Mouse (Mus musculus) layer of hippocampus, adult 2 months (tissue): Measurements from ENCODE around the gene Fosl2. TPM values are rescaled to one million over a fixed set of nuclear protein-coding genes. Genes with fewer than 3 reads are reported as not detected.
A peak's percentile ranks its signal among the peaks of the same experiment; 100 is the strongest.

Source experiments
- DNase-seq, 2 experiments: peaks; one replicate each; pipeline ENCODE4 v3.0.0; 2022; ENCODE audit warnings: low spot score in 2 of 2
- H3K27ac ChIP-seq: fragments of 200-600 bp; 2 replicates; pipeline ENCODE4 v1.8.1; 2022
- H3K4me3 ChIP-seq: fragments of 200-600 bp; 2 replicates; pipeline ENCODE4 v1.8.1; 2022; ENCODE audit warnings: mild to moderate bottlenecking
- CTCF ChIP-seq: fragments of 200-600 bp; conservative IDR thresholded peaks from 2 replicates; pipeline ENCODE4 v1.8.1; 2022; ENCODE audit warnings: antibody characterized with exemption, mild to moderate bottlenecking, moderate library complexity
- total RNA-seq, 2 experiments: library from RNA; stranded (reverse); gene quantifications; 2 replicates each; pipeline ENCODE4 v1.2.3; 2021

Gene Fosl2
- total RNA-seq, 2 experiments from 2014 or later: 52.1 to 52.5 TPM

DNA sequence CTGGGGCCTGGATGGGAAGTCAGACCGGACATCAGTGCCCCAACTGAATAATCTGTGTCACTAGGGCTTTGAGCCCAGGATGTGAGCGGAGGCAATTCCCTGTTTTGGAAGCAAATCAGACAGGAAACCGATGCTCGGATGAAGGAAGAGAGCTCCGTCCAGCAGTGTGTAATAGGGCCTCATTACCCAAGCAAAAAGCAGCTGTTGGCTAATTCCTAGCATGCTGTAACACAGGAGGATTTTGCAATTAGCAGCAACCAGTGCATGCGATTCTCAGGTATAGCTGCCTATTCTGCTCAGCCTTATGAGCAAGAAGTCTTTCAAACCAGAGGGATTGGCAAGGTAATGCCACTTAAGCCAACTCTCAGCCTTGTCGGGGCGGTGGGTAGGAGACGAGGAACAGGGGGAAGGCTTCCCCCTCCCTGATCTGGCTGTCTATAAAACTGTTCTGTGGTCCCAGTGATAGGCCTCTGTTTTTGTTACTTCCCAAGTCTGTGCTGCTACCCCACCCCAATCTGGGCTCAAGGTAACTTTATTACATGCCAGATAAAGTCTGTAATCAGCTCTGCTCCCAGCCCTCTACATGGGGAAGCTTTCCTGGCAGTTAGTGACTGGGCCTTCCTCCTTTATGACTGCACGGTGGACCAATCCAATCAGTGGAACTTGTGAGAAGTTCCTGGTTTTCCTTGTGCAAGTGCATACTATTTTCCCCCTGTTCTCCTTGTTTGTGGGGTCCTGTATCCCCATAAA is 3.0 kb downstream of the Fosl2 start:
- H3K27ac ChIP-seq: peak overlapping the region; percentile 99
- peak overlapping the region; percentile 86 for H3K4me3 ChIP-seq
- DNase-seq: no peak
- no peak for TF ChIP-seq CTCF

DNA sequence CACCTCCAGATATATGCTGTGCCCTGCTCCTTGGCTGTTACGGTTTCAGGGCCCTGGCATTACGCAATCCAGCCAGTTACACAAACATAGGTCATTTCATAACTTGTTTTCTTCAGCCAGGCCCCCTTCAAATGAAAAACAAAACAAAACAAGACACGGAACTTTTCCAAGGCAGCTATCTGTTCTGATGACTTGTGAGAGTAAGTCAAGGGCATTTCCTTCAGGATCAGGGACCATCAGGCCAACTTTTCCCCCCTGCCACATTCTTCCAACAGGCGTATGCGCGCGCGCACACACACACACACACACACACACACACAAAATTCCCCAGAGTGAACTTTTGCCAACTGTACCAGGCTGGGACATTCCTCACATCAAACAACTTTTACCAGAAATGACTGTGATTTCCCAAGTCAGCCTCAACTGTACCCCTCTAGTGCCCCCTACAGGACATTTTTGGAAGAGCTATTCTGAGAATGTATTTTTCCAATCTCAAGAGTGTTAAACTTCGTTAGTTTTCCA is 4.0 kb downstream of the Fosl2 start:
- Histone ChIP-seq H3K4me3 (peak overlapping the region; percentile 31; the same call in 1 of the 2 replicates), H3K27ac (0 out of 2 replicates have a peak overlapping the region, but pooled peaks have one; percentile 15)
- TF ChIP-seq CTCF: peak; percentile 88
- peak; percentile 49 to 81 for DNase-seq

DNA sequence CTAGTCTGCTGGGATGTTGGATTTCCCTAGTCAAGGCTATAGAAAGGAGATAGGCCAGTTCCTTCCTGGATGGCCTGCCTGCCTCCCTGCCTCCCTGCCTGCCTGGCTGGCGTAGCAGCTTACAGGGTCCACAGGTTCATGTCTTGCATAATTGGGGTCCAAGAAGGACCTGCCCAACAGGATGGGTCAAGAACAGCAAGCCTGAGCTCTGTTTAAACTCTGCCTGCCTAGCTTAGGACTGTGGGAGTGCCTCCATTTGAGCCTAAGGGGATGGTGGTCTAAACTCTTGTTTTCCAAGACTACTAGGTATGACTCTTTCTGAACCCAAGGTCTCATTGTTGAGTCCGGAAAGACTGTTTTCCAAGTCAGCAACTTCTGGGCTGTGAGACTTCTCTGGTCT is 6.3 kb downstream of the Fosl2 start:
- DNase-seq: no peak
- Histone ChIP-seq H3K27ac (no peak overlapping the region), H3K4me3 (no peak overlapping the region)
- no peak for TF ChIP-seq CTCF

DNA sequence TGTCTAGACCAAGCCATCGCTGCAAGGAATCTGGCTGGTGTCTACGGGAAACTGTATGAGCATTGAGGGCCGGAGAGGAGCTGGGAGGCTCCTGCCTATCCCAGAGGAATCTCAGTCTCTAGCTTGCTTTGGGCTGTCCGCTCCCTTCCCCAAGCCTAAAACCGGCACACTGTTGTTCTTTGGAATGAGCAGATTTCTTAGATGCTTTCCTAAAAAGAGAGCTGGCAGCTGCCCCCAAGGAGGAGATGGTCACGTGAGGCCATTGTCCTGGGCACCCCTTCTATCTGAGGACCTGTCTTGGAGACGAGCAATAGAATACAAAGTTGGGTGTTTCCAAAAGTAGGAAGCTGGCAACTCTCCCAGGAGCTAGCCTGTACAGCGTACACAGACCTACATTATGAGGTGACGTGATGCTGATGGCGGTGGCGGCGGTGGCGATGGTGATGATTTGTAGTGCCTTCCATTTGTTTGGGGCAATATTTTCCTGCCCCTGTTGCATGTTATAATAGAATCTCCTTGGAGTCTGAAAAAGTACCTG is 7.9 kb downstream of the Fosl2 start:
- no peak overlapping the region; the same call in 1 of the 2 replicates for H3K4me3 ChIP-seq
- no peak overlapping the region for H3K27ac ChIP-seq
- no peak for DNase-seq
- no peak for TF ChIP-seq CTCF

DNA sequence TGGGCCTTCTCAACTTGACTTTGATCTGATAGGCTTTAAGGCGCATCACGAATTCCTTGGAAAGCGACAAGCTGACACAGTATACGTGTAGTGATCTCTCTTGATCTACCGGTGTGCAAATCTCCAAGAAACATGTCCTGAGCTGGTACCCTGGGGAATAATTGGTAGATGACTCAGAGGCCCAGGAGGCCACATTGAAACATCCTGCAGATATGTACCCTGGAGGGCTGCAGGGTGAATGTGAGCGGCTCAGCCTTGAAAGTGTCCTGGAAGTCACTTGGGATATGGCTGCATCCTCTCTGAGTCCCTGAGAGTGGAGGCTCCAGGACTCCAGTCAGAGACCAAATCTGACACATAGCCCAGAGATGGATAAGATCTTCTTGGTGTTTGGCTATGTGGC is 10.7 kb downstream of the Fosl2 start:
- H3K4me3 ChIP-seq: no peak overlapping the region
- no peak for DNase-seq
- no peak overlapping the region for H3K27ac ChIP-seq
- TF ChIP-seq CTCF: no peak

DNA sequence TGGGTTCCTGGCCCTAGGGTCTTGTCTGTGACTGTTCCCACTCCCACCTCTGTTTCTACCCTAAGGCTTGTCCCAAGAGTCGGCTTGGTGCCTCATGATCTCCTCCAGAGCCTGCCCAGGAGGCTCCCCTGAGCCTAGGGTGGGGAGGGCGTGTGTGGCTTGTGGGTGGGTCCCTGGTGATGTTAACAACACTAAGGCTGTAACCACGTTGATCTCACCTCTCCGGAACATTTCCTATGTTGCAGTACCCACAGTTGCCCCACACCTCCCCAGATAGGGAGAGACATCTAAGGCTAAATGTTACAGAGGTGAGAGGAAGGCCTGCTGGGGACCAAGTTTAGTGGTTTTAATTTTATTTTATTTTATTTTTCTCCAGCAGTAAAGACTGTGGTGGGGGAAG is 13.0 kb downstream of the Fosl2 start:
- DNase-seq: no peak
- no peak for TF ChIP-seq CTCF
- Histone ChIP-seq H3K4me3 (no peak overlapping the region), H3K27ac (no peak overlapping the region)

DNA sequence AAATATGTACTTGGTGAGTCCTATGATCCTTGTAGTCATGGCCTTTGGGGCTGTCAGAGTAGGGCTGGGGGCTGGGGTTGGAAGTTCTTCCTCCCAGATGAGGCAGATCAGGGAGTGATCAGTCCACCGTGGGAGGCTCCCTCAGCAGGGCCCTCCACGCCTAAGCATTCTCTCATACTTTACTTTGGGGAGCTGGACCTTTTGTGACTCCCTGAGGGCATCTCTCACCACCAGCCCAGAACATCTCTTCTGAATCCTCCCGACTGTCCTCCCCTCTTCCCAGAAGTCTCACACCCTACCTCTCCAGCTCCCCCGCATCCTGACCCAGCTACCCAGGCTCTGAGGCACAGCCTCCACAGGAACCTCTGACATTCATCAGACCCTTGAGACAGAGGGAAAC is 15.6 kb downstream of the Fosl2 start:
- DNase-seq: no peak
- Histone ChIP-seq H3K4me3 (no peak overlapping the region), H3K27ac (no peak overlapping the region)
- TF ChIP-seq CTCF: no peak

DNA sequence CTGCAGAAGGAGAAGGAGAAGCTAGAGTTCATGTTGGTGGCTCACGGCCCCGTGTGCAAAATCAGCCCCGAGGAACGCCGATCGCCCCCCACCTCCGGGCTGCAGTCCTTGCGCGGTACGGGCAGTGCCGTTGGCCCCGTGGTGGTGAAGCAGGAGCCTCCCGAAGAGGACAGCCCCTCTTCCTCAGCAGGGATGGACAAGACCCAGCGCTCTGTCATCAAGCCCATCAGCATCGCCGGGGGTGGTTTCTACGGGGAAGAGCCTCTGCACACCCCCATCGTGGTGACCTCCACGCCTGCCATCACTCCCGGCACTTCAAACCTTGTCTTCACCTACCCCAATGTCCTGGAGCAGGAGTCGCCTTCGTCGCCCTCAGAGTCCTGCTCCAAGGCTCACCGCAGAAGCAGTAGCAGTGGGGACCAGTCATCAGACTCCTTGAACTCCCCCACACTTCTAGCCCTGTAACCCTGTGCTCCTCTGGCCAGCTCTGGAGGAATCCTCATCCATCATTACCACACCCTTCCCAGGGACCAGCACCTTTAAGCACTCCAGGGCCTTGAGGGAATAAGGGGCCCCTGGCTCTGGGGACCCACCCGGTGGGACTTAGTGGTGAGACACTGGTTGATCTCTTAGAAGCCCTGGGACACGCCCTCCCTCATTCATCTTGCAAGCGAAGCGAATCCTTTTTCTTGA is 17.3 kb downstream of the Fosl2 start:
- TF ChIP-seq CTCF: no peak
- no peak overlapping the region for H3K27ac ChIP-seq
- H3K4me3 ChIP-seq: no peak overlapping the region
- no peak for DNase-seq

DNA sequence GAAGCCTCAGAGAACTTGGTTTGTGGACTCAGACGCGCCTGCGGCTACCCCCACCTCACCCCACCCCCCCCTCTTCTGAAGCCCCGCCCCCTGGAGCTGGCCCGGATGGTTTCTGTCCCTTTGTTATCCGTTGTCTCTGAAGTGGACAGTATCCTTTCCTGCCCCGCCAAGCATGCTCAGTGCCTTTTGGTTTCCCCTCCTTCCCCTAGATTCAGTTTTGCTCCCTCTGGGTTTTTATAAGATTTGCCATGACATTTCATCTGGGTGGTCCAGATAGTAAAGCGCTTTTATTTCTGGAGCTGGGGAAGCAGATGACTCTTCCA is 17.8 kb downstream of the Fosl2 start:
- TF ChIP-seq CTCF: no peak
- Histone ChIP-seq H3K27ac (no peak overlapping the region), H3K4me3 (no peak overlapping the region)
- DNase-seq: no peak

DNA sequence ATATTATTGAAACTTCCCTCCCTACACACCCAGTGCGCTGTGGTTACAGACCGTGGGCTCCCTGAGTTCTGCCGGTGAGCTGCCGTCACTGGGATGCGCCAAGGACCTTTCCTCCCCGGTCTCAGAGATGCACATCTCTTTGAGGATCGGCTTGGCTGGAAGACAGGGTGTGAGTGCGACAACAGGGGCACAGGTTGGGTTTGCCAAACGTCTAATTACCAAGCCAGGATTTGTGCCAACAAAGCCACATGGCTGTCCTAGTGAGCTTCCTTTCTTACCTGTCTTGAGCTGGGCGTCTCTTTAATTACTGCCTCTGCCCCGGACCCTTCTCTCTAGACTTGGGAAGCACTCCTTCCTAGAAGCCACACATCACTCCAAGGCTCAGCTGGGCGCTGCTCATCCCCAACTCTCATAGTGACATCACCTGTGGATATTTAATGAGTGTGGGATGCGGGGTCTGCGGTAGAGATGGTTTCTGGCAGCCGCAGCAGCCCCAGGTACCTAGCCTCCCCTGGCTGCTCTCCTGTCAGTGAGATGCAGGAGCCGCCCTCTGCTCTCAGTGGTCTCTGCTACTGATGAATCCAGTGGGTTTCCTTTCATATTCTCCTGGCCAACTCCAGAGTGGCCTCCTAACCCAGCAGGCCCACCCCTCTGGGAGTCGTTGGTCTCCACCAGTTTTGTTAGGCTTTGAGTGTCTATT is 18.3 kb downstream of the Fosl2 start:
- H3K4me3 ChIP-seq: no peak overlapping the region
- no peak for DNase-seq
- H3K27ac ChIP-seq: no peak overlapping the region
- no peak for TF ChIP-seq CTCF

DNA sequence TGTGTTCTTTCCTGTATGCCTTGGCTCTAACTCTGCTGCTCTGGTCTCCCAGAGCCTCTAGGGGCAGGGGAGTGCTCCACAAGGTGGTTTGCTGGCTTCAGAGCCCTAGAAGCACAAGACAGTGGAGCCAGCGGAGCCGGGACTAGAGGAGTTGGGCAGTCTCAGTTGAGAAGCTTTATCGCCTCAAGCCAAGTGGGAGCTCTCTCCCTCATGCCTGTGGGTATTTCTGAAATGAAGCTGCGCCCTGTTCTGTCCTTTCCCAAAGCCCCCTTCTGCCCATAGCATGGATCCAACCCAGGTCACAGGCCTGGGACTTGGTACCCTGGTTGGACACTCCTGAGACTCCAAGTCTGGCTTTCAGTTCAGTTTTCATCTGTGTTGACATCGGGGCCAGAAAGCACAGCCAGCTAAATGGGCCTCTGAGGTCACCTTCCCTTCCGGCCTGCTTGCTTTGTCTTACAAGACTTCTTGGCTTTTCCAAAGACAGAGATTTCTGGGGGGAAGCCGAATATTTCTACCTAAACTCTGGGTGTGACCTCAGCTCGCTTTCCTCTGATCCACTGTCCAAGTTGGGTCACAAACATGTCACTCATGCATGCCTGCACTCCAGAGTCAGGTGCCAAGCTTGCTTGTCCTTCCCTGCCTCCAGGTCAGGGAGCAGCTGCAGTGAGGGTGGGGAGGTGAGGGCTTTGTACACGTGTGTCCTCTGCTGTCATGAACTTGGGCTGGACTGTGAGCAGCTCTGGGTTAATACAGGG is 19.5 kb downstream of the Fosl2 start:
- DNase-seq: no peak
- TF ChIP-seq CTCF: 0 out of 2 replicates have a peak, but pooled peaks have one; percentile 8
- H3K4me3 ChIP-seq: no peak overlapping the region
- H3K27ac ChIP-seq: no peak overlapping the region

DNA sequence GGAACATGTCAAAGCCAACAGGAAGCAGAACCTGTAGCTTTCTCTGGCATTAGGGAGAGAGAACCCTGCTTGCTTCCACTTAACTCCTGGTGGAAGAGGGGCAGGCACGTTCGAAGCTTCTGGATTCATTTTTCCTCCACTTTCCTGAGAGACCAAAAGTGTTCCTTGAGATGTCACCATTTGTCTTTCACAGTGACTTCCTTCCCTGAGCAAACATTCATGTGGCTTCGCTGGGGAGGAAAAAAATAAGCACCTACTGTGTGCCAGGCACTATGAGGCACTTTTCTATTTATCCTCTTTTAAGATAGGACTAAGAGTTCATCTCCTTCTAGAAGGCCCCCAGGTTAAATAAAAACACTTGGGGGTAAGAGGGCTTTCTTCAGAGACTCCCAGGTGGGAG is 20.3 kb downstream of the Fosl2 start:
- Histone ChIP-seq H3K27ac (no peak overlapping the region), H3K4me3 (no peak overlapping the region)
- no peak for TF ChIP-seq CTCF
- no peak for DNase-seq
